Mouse (Mus musculus): ENCODE results near the gene Il11ra2.
"Not testable (repeated sequence)": the region's sequence is repeated elsewhere in the genome, so short reads cannot be mapped to it uniquely, and the experiment has no call there.

The Il11ra2 gene

DNA sequence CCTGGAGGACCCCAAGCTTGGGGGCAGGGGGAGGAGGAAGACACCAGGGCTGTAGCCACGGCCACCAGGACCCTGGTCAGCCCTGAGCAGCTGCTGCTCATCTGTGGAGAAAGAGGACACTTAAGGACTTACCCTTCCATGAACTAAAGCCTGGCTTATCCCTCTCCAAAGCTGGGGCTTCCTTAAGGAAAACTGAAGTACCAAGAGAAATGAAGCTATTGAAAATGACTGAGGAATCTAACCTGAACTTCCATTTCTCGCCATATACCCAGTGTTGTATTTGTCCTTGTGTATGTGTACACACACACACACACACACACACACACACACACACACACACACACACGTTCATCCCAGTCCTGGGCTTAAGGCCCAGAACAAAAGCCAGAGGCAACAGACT, at the start of gene Il11ra2:
Il11ra2 (minus strand) TSS at position 101 of the 400 bp plus-strand sequence.
- DNase-seq: not testable (repeated sequence)

DNA sequence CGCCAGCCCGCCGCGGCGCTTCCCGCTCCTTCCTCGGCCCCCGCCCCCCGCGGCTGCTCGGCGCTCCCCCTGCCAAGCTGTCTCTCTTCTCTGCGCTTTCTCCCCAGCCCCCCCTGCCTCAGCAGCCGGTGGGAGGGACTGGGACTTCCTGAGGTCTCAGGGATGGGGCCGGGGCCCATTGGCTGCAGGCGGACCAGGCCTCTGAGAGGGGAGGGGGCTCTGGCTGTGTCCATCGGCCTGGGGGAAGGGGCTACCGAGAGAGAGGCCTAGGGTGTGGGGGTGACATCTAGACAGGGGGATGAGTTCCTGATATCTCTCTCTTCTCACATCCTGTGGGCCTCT, 20.5 kb upstream of the Il11ra2 start:
- DNase-seq: not testable (repeated sequence)

DNA sequence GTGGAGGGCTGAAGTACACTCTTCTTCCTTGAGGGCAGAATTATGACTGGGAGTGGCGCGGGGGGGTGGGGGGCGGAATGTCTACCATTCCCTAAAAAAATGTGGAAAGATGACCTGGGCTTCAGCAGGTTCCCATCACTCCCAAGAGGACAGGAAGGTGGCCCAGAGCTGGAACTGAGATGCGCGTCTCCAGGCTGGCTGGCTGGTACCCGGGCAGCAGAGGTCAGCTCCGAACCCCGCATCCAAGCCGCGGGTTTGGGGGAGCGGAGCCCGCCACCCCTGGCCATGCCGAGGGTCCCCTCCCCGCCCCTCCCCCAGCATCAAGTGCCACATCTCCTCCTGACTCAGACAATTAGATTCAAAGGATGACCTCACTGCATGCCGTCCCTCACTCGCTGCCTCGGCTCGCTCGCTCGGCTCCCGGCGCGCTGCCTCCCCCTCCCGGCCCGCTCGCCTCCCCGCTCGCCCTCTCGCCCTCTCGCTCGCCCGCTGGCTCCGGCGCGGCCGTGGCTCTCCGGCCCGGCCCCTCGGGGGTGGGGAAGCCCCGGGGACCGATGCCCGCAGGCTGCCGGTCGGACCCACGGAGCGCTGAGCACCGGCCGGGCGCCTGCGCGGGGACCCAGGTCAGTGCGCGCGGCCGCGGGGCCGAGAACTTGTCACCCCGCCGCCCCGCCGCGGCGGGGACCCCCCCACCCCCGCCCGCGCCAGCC, 19.9 kb upstream of the Il11ra2 start:
- not testable (repeated sequence) for DNase-seq

GRCm38 (mm10) chr4:42680374-42681356, 19.0 kb upstream of the Il11ra2 start:
- DNase-seq: not testable (repeated sequence)

DNA sequence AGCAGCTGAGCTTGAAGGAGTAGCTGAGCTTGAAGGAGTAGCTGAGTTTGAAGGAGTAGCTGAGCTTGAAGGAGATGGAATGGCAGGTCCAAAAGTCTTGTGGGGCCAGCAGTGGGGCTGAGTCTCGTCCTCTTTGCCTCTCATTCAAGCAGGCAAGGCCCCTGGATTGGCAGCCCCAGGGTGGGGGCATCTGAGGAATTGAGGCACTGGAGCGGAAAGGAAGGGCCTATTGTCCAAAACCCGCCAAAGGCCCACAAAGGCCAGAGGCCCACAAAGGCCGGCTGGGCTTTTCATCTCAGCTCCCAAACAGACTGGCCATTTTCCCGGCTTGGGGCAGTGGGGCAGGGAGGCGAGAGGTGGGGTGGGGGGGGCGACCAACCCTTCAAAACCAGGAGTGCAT, 17.7 kb upstream of the Il11ra2 start:
- not testable (repeated sequence) for DNase-seq

DNA sequence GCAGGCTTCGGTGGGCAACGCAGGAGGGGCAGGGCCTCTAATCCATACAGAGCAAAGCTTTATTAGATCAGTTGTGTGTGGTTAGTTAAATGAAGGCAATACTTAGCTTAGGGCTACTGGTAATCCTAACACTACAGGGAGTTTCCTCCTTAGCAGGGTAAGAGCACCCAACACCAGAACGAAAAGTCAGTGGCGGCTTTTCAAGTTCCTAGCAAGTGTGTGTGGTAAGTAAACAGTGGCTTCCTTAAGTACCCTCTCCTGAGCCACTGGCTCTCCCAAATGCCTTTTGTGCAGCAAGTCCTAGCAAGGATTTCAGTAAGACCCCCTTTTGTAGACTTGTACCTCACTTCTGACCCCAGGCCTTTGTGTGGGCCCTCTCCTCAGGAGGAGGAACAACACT, 13.7 kb upstream of the Il11ra2 start:
- not testable (repeated sequence) for DNase-seq

DNA sequence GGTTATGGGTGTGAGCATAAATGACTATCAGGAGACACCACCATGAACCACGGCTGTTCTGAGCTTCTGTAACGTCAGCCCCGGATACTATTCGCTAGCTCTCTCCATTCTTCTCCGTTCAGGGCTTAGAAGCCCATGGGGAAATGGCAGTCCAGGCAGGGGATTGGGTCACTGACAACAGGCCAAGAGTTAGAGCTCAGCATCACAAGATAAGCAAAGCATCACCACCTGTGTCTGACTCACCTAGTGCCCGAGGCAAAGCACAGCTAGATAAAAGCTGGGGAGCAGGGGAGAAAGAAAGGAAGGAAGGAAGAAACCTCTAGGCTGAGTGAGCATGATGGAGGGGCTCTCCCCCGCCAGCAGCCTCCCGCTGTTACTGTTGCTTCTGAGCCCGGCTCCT, 6.7 kb downstream of the Il11ra2 start, which contains the start of gene Ccl27b:
Ccl27b (plus strand) TSS at position 301 of the 400 bp plus-strand sequence.
- not testable (repeated sequence) for DNase-seq

DNA sequence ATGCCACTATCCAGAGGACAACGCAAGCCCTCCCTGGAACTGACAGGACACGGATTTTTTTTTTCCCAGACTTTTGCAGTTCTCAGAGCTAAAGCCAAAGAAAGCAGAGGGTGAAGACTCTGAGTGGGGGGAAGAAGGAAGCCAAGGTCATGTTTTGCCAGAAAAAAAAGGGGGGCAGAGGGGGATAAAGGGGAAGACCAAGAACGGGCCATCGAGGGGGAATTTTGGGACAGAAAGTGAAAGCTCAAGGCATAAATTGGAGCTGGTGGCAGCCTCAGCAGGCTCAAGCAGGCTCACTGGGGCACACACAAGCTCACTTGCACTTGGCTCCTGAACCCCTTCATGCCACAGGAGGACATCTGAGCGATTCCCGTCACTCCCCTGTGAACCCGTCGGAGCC, 32.3 kb downstream of the Il11ra2 start, which contains the start of gene Gm2564:
Gm2564 (plus strand) TSS at position 301 of the 400 bp plus-strand sequence.
- not testable (repeated sequence) for DNase-seq

DNA sequence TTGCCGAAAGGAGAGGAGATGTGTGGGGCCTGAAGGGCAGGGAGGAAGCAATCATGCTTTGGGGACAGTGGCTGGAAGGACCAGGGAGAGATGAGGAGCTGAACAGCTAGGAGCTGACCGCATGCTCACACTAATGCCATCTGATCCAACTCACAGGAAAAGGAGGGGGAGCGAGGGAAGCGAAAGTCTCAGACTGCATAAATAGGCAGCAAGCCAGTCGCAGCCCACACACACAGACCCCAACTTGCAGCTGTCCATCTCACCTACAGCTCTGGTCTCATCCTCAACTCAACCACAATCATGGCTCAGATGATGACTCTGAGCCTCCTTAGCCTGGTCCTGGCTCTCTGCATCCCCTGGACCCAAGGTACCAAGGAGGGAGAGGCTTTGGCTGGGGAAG, 49.8 kb downstream of the Il11ra2 start, which contains the start of gene Gm10591:
Gm10591 (plus strand) TSS at position 301 of the 400 bp plus-strand sequence.
- not testable (repeated sequence) for DNase-seq

All from spleen, adult 18-20 months (tissue).